ENCODE assay signal across 9 mouse cellular contexts in the genomic region with DNA sequence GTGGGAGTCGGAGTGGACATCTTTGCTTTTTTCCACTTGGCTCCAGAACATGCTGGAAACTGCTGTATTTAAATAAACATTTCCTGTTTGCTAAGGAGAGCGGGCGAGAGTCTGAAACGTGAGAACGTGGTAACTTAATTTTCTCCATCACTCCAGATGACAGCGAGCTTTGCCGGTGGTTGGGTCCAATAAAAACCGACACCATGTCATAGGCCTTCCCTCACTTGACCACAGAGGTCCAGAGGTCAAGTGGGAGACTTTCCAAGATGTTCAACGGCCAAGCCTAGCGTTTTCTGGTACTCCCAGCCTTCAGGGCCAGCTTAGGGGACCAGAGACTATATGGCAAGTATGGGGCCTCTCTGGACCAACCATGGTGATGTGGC. TPM values are rescaled to one million over a fixed set of nuclear protein-coding genes. Genes with fewer than 3 reads are reported as not detected.
DNase-seq lines count a peak whose midpoint lies in the region; ATAC-seq and TF ChIP-seq lines count a peak whose summit lies in the region.
"Had no signal": no experiment of that assay in that cellular context is flagged by ENCODE, and none has a peak within 500 bp of the region (broad histone marks: within the 10 kb centered on the region; RNA-seq: fewer than 3 reads in every experiment).

No protein-coding gene starts in this region.

- DNase-seq in gastrocnemius, adult 18-20 months (ENCODE audit: low spot score) = peak; percentile 54
- DNase-seq in gastrocnemius, postnatal 14 days = no peak
- DNase-seq in adipocyte (ENCODE audit: low spot score) = peak; percentile 73
- peak; percentile 41 for DNase-seq in kidney, adult 9 months
- DNase-seq in lung, adult 2 months = peak; percentile 28
- DNase-seq in spleen, adult 18-20 months = no peak
- DNase-seq in testis, postnatal 10 days (ENCODE audit: low spot score) = no peak
- DNase-seq: cerebellum, postnatal 10 days had no signal

- 8% methylated on average over 10 of the region's 10 CpGs for WGBS in lung, adult 2 months
- 77% methylated on average over 10 of the region's 10 CpGs for WGBS in forebrain, embryonic 15.5 days

- TF ChIP-seq POLR2A in lung, adult 2 months (IDR thresholded peaks at IDR 0.05; ENCODE audit: borderline replicate concordance, extremely low read depth, low read depth, low read length) = no peak

- peaks cover 31% of the 10 kb centered on the region for H3K27me3 ChIP-seq in forebrain, embryonic 15.5 days

- intact Hi-C loops in gastrocnemius, postnatal 14 days (cut with DNase I; ENCODE audit: low total_unique reads) = no loop called here

- ATAC-seq in forebrain, embryonic 15.5 days (replicated peaks) = no peak

- no peak for TF ChIP-seq CTCF in lung, adult 2 months (IDR thresholded peaks at IDR 0.05; ENCODE audit: insufficient read depth, low read length)

- no peak overlapping the region for H3K9ac ChIP-seq in forebrain, embryonic 15.5 days (replicated peaks)

- H3K4me1 ChIP-seq in lung, adult 2 months (ENCODE audit: control insufficient read depth, insufficient read depth, low read length) = peaks cover 9% of the 10 kb centered on the region
- peaks cover 21% of the 10 kb centered on the region for H3K4me1 ChIP-seq in forebrain, embryonic 15.5 days

- H3K9me3 ChIP-seq in forebrain, embryonic 15.5 days = no peaks in the 10 kb centered on the region

- H3K4me2 ChIP-seq in forebrain, embryonic 15.5 days (replicated peaks) = no peak overlapping the region

- H3K4me3 ChIP-seq in lung, adult 2 months (replicated peaks; ENCODE audit: extremely low read depth, low read depth, low read length) = no peak overlapping the region
- no peak overlapping the region for H3K4me3 ChIP-seq in forebrain, embryonic 15.5 days

- H3K27ac ChIP-seq in forebrain, embryonic 15.5 days (replicated peaks) = no peak overlapping the region

- no peaks in the 10 kb centered on the region for H3K36me3 ChIP-seq in forebrain, embryonic 15.5 days

RNA-seq across cellular contexts. Expression of gene Slit3, which starts 4.1 kb away (rescaled TPM):
- total RNA-seq in gastrocnemius, adult 18-20 months (2021) = 1 to 10 TPM; 7.9 to 9.0 TPM
- 10 to 100 TPM; 11.0 to 12.1 TPM for total RNA-seq in gastrocnemius, postnatal 14 days (2021)
- 69.7 and 72.5 TPM in 2 replicates for polyA plus RNA-seq in lung, adult 2 months (2012; rRNA removed)
- 5.9 and 6.4 TPM in 2 replicates for polyA plus RNA-seq in forebrain, embryonic 15.5 days (2015; fragmentation: Nextera tagmentation; extraction: Ambion mirVana)

Comparison
In these comparisons a context has a peak if more than half of its experiments do, and no peak if none do; other contexts are left out.
1. DNase-seq: peak in gastrocnemius, adult 18-20 months (single experiment), adipocyte (single experiment), kidney, adult 9 months (single experiment) and lung, adult 2 months (single experiment); none in gastrocnemius, postnatal 14 days (single experiment), spleen, adult 18-20 months (0 of 2) and testis, postnatal 10 days (single experiment).